Mouse (Mus musculus): ENCODE data around the gene Syn3. TPM values are rescaled to one million over a fixed set of nuclear protein-coding genes. Genes with fewer than 3 reads are reported as not detected.
A peak's percentile ranks its signal among the peaks of the same experiment; 100 is the strongest.

The Syn3 gene
- polyA plus RNA-seq, 1 experiment from 2014 or later: 7.4 TPM

- no peaks in the 10 kb centered on the region for H3K27me3 ChIP-seq (ENCODE audit: insufficient read depth, low read length)
- peak; percentile 84; the same call in 1 of the 2 replicates for ATAC-seq (ENCODE audit: low FRiP score, low TSS enrichment)
- H3K4me3 ChIP-seq (ENCODE audit: low read length): no peak overlapping the region
- no peaks in the 10 kb centered on the region for H3K9me3 ChIP-seq (ENCODE audit: low read length)
- no peak overlapping the region for H3K4me2 ChIP-seq (replicated peaks; ENCODE audit: low read depth, low read length)
- H3K4me1 ChIP-seq (ENCODE audit: insufficient read depth, low read length): peaks cover 4% of the 10 kb centered on the region; the same call in 1 of the 2 replicates
- H3K9ac ChIP-seq (replicated peaks; ENCODE audit: low read length): no peak overlapping the region
- 6% methylated on average over 5 of the region's 5 CpGs for whole genome bisulfite sequencing
- no peaks in the 10 kb centered on the region for H3K36me3 ChIP-seq (ENCODE audit: insufficient read depth, low read length)
- no peak overlapping the region for H3K27ac ChIP-seq (ENCODE audit: low read length)
Measured at GRCm38 (mm10) chr10:86114431-86114848, 384.3 kb downstream of the Syn3 start.

GRCm38 (mm10) chr10:86108797-86109196 lies 389.9 kb downstream of the Syn3 start:
- H3K27ac ChIP-seq (ENCODE audit: low read length): no peak overlapping the region
- no peaks in the 10 kb centered on the region for H3K36me3 ChIP-seq (ENCODE audit: insufficient read depth, low read length)
- H3K9ac ChIP-seq (replicated peaks; ENCODE audit: low read length): no peak overlapping the region
- 0 out of 2 replicates have a peak, but pooled peaks cover 2% of the 10 kb centered on the region for H3K27me3 ChIP-seq (ENCODE audit: insufficient read depth, low read length)
- 92% methylated on average over 4 of the region's 4 CpGs for WGBS
- no peaks in the 10 kb centered on the region for H3K9me3 ChIP-seq (ENCODE audit: low read length)
- no peak for ATAC-seq (ENCODE audit: low FRiP score, low TSS enrichment)
- H3K4me3 ChIP-seq (ENCODE audit: low read length): no peak overlapping the region
- no peak overlapping the region for H3K4me2 ChIP-seq (replicated peaks; ENCODE audit: low read depth, low read length)
- 0 out of 2 replicates have a peak, but pooled peaks cover 10% of the 10 kb centered on the region for H3K4me1 ChIP-seq (ENCODE audit: insufficient read depth, low read length)

- Histone ChIP-seq H3K4me2 (replicated peaks; ENCODE audit: low read depth, low read length) (no peak overlapping the region), H3K9me3 (ENCODE audit: low read length) (no peaks in the 10 kb centered on the region), H3K4me1 (ENCODE audit: insufficient read depth, low read length) (0 out of 2 replicates have a peak, but pooled peaks cover 10% of the 10 kb centered on the region), H3K4me3 (ENCODE audit: low read length) (no peak overlapping the region), H3K27ac (ENCODE audit: low read length) (no peak overlapping the region), H3K9ac (replicated peaks; ENCODE audit: low read length) (no peak overlapping the region), H3K36me3 (ENCODE audit: insufficient read depth, low read length) (no peaks in the 10 kb centered on the region), H3K27me3 (ENCODE audit: insufficient read depth, low read length) (0 out of 2 replicates have a peak, but pooled peaks cover 2% of the 10 kb centered on the region)
- WGBS: 62% methylated on average over 4 of the region's 4 CpGs
- no peak for ATAC-seq (ENCODE audit: low FRiP score, low TSS enrichment)
Measured at GRCm38 (mm10) chr10:86107681-86108080, 391.0 kb downstream of the Syn3 start.

- peaks cover 10% of the 10 kb centered on the region; the same call in 1 of the 2 replicates for H3K9me3 ChIP-seq (ENCODE audit: low read length)
- H3K27ac ChIP-seq (ENCODE audit: low read length): 0 out of 2 replicates have a peak overlapping the region, but pooled peaks have one; percentile 21
- no peak overlapping the region for H3K4me3 ChIP-seq (ENCODE audit: low read length)
- 0 out of 2 replicates have a peak, but pooled peaks cover 10% of the 10 kb centered on the region for H3K4me1 ChIP-seq (ENCODE audit: insufficient read depth, low read length)
- H3K4me2 ChIP-seq (replicated peaks; ENCODE audit: low read depth, low read length): no peak overlapping the region
- H3K9ac ChIP-seq (replicated peaks; ENCODE audit: low read length): no peak overlapping the region
- H3K36me3 ChIP-seq (ENCODE audit: insufficient read depth, low read length): no peaks in the 10 kb centered on the region
- 0 out of 2 replicates have a peak, but pooled peaks cover 2% of the 10 kb centered on the region for H3K27me3 ChIP-seq (ENCODE audit: insufficient read depth, low read length)
- ATAC-seq (ENCODE audit: low FRiP score, low TSS enrichment): peak; percentile 92
Measured at GRCm38 (mm10) chr10:86103976-86104375, 394.7 kb downstream of the Syn3 start.

GRCm38 (mm10) chr10:86100281-86100851 lies 398.3 kb downstream of the Syn3 start:
- Histone ChIP-seq H3K4me3 (ENCODE audit: low read length) (no peak overlapping the region), H3K9ac (replicated peaks; ENCODE audit: low read length) (no peak overlapping the region), H3K36me3 (ENCODE audit: insufficient read depth, low read length) (no peaks in the 10 kb centered on the region), H3K4me2 (replicated peaks; ENCODE audit: low read depth, low read length) (no peak overlapping the region), H3K27ac (ENCODE audit: low read length) (no peak overlapping the region), H3K4me1 (ENCODE audit: insufficient read depth, low read length) (0 out of 2 replicates have a peak, but pooled peaks cover 7% of the 10 kb centered on the region), H3K27me3 (ENCODE audit: insufficient read depth, low read length) (no peaks in the 10 kb centered on the region), H3K9me3 (ENCODE audit: low read length) (peaks cover 11% of the 10 kb centered on the region; the same call in 1 of the 2 replicates)
- no peak for ATAC-seq (ENCODE audit: low FRiP score, low TSS enrichment)
- 90% methylated on average over 3 of the region's 3 CpGs for WGBS

GRCm38 (mm10) chr10:86098363-86098762 lies 400.3 kb downstream of the Syn3 start:
- Histone ChIP-seq H3K27me3 (ENCODE audit: insufficient read depth, low read length) (no peaks in the 10 kb centered on the region), H3K4me3 (ENCODE audit: low read length) (no peak overlapping the region), H3K27ac (ENCODE audit: low read length) (no peak overlapping the region), H3K4me1 (ENCODE audit: insufficient read depth, low read length) (no peaks in the 10 kb centered on the region), H3K36me3 (ENCODE audit: insufficient read depth, low read length) (no peaks in the 10 kb centered on the region), H3K4me2 (replicated peaks; ENCODE audit: low read depth, low read length) (no peak overlapping the region), H3K9ac (replicated peaks; ENCODE audit: low read length) (no peak overlapping the region), H3K9me3 (ENCODE audit: low read length) (peaks cover 11% of the 10 kb centered on the region; the same call in 1 of the 2 replicates)
- no peak for ATAC-seq (ENCODE audit: low FRiP score, low TSS enrichment)
- WGBS: 84% methylated on average over 6 of the region's 6 CpGs

GRCm38 (mm10) chr10:86093109-86094035 lies 405.3 kb downstream of the Syn3 start:
- WGBS: 60% methylated on average over 14 of the region's 14 CpGs

GRCm38 (mm10) chr10:86091919-86092318 lies 406.8 kb downstream of the Syn3 start:
- Histone ChIP-seq H3K9ac (replicated peaks; ENCODE audit: low read length) (no peak overlapping the region), H3K9me3 (ENCODE audit: low read length) (no peaks in the 10 kb centered on the region), H3K27ac (ENCODE audit: low read length) (no peak overlapping the region), H3K4me1 (ENCODE audit: insufficient read depth, low read length) (no peaks in the 10 kb centered on the region), H3K27me3 (ENCODE audit: insufficient read depth, low read length) (no peaks in the 10 kb centered on the region), H3K36me3 (ENCODE audit: insufficient read depth, low read length) (no peaks in the 10 kb centered on the region), H3K4me2 (replicated peaks; ENCODE audit: low read depth, low read length) (no peak overlapping the region), H3K4me3 (ENCODE audit: low read length) (no peak overlapping the region)
- WGBS: 57% methylated on average over 10 of the region's 10 CpGs
- ATAC-seq (ENCODE audit: low FRiP score, low TSS enrichment): no peak

More at GRCm38 (mm10) chr10:86093109-86094035, 405.3 kb downstream of the Syn3 start:
- Histone ChIP-seq H3K9me3 (ENCODE audit: low read length) (no peaks in the 10 kb centered on the region), H3K4me1 (ENCODE audit: insufficient read depth, low read length) (no peaks in the 10 kb centered on the region), H3K27me3 (ENCODE audit: insufficient read depth, low read length) (no peaks in the 10 kb centered on the region), H3K27ac (ENCODE audit: low read length) (no peak overlapping the region), H3K4me3 (ENCODE audit: low read length) (no peak overlapping the region), H3K36me3 (ENCODE audit: insufficient read depth, low read length) (no peaks in the 10 kb centered on the region), H3K9ac (replicated peaks; ENCODE audit: low read length) (no peak overlapping the region), H3K4me2 (replicated peaks; ENCODE audit: low read depth, low read length) (no peak overlapping the region)
- ATAC-seq (ENCODE audit: low FRiP score, low TSS enrichment): peak; percentile 59; the same call in 1 of the 2 replicates

- no peaks in the 10 kb centered on the region for H3K36me3 ChIP-seq (ENCODE audit: insufficient read depth, low read length)
- no peaks in the 10 kb centered on the region for H3K9me3 ChIP-seq (ENCODE audit: low read length)
- no peak overlapping the region for H3K27ac ChIP-seq (ENCODE audit: low read length)
- H3K9ac ChIP-seq (replicated peaks; ENCODE audit: low read length): no peak overlapping the region
- no peaks in the 10 kb centered on the region for H3K27me3 ChIP-seq (ENCODE audit: insufficient read depth, low read length)
- H3K4me3 ChIP-seq (ENCODE audit: low read length): no peak overlapping the region
- ATAC-seq (ENCODE audit: low FRiP score, low TSS enrichment): no peak
- H3K4me2 ChIP-seq (replicated peaks; ENCODE audit: low read depth, low read length): no peak overlapping the region
- 87% methylated on average over 9 of the region's 9 CpGs for whole genome bisulfite sequencing
- H3K4me1 ChIP-seq (ENCODE audit: insufficient read depth, low read length): no peaks in the 10 kb centered on the region
Measured at GRCm38 (mm10) chr10:86079921-86080320, 418.8 kb downstream of the Syn3 start.
